Mouse (Mus musculus): ENCODE measurements around the gene Atpaf1.

Atpaf1 gene

GRCm38 (mm10) chr4:115848083-115848482 lies 63.5 kb downstream of the Atpaf1 start:
- DNase-seq (ENCODE audit: low read depth, low spot score), result no peak

- no peak for DNase-seq (ENCODE audit: low read depth, low spot score)
These were observed 64.5 kb downstream of the Atpaf1 start for GRCm38 (mm10) chr4:115848990-115849677.

- no peak for DNase-seq (ENCODE audit: low read depth, low spot score)
These were observed 65.5 kb downstream of the Atpaf1 start for GRCm38 (mm10) chr4:115850111-115850510.

- DNase-seq (ENCODE audit: low read depth, low spot score), result no peak
These were observed 66.0 kb downstream of the Atpaf1 start for GRCm38 (mm10) chr4:115850631-115851030.

- no peak for DNase-seq (ENCODE audit: low read depth, low spot score)
These were observed 67.0 kb downstream of the Atpaf1 start for GRCm38 (mm10) chr4:115851569-115851968.

GRCm38 (mm10) chr4:115855100-115855499 lies 70.5 kb downstream of the Atpaf1 start:
- DNase-seq (ENCODE audit: low read depth, low spot score), result no peak

- no peak for DNase-seq (ENCODE audit: low read depth, low spot score)
These were observed 71.0 kb downstream of the Atpaf1 start for GRCm38 (mm10) chr4:115855609-115856008.

GRCm38 (mm10) chr4:115856282-115856681 lies 71.7 kb downstream of the Atpaf1 start:
- DNase-seq (ENCODE audit: low read depth, low spot score), result no peak

GRCm38 (mm10) chr4:115857293-115857883 lies 72.8 kb downstream of the Atpaf1 start:
- no peak for DNase-seq (ENCODE audit: low read depth, low spot score)

GRCm38 (mm10) chr4:115863352-115863751 lies 78.7 kb downstream of the Atpaf1 start:
- no peak for DNase-seq (ENCODE audit: low read depth, low spot score)

- DNase-seq (ENCODE audit: low read depth, low spot score), result no peak
These were observed 79.3 kb downstream of the Atpaf1 start for GRCm38 (mm10) chr4:115863880-115864279.
